Mouse (Mus musculus) left cerebral cortex, postnatal 36 days (tissue): ENCODE results near the gene Scube1. TPM values are rescaled to one million over a fixed set of nuclear protein-coding genes. Genes with fewer than 3 reads are reported as not detected.

Source experiments
- DNase-seq, 2 experiments: peaks; one replicate each; pipeline ENCODE4 v3.0.0; 2021 to 2022; ENCODE audit warnings: low spot score in 2 of 2, mixed read lengths in 1 of 2
- intact Hi-C: fragments of 180-260 bp; cut with DNase I; formaldehyde crosslinking; loops from one replicate; pipeline ENCODE4 v1.15.1; 2025
- total RNA-seq, 2 experiments: library from RNA; stranded (reverse); gene quantifications; 2 replicates each; pipeline ENCODE4 v1.2.3; 2021

Gene Scube1
- 10 to 100 TPM; 68.5 to 71.1 TPM for total RNA-seq

DNA sequence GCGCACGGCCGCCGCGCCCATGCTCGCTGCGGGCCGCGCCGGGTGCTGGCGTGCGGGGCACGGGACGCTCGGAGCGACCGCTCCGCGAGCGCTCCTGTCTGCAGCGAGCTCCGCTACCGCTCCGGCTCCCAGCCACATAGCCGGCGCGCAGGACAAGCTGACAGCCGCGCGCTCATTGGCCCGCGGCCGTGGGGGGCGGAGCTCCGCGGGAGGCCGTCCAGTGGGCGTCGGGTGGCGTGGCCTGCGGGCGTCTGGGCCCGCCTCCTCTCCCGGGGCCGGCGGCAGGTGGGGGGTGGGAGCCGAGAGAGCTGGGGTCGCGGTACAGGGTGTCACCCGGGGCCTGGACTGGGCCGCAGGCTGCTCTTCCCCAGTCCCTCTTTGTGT is at the start of gene Scube1:
Gene Scube1, minus strand, starts transcription at position 136 of the 384 bp plus-strand sequence.
- intact Hi-C loops, result loop anchor here (2.0 kb wide), 1 partner anchor 60 kb away; no protein-coding TSS in a partner anchor
- peak; percentile 89 to 92 for DNase-seq

DNA sequence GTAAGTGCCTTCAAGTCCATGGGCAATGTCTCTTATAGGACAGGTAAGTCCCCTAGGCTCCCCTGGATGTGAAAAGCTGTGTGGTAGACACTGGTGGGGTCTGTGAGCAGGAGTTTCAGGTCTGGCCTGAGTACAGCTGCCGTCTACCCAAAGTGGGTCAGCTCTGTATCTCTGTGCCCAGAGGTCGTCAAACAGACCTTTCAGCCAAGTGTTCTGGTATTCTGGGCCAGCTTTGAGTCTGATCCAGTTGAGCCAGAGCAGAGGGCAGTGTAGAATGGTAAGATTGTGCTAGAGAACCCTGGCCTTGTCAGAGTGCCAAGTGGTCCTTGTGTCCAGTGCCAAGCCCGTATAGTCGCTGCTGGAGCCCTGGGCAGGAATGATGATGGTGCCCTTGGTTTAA is 48.1 kb upstream of the Scube1 start:
- DNase-seq, result no peak
- intact Hi-C loops, result no loop called here

DNA sequence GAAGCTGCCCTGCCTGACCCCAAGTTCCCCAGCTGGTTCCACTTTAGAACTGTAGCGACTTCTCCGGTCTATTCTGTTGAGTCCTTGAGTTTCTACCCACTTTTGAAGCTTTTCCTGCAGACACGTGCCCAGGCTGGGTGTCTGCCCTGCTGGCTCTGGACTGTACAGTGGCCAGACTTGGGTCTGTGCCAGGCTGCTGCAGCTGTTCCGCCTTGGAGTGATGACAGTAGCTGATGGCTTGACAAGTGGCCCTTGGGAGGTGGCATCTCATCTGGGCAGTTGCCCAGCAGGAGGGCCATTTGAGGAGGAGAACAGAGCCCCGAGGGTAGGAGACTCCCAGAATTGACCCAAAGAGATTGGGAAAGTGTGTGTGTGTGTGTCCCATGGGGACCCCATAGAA is 47.6 kb upstream of the Scube1 start:
- DNase-seq, result no peak
- intact Hi-C loops, result no loop called here

DNA sequence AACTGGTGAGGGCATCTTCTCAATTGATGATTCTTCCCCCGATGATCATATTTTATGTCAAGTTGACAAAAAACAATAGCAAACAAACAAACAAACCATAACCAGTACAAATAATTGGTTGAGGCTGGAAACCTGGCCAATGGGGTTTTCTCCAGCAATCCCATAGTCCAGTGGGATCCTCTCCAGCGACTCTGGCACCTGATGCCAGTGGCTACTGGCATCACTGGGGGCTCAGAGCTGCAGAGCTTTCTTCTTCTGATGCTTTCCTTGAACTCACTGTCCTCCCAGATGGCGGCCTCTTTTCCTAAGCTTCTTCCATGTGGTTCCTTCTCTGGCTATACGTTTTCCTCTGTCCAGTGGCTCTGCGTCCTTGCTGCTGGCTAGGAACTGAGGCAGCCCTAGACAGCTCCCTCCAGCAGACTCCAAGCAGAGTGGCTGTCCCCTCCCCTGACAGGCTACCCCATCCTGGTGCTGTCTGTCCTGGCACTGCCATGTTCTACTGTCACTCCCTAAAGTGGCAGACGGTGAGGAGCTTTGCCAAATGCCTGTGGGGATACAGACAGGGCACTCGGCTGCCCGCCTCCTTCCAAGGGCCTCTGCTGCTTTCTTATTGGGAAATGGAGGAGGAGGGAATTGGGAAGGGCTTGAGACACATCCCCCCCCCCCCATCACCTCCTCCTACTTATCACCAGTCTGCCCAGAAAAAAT is 46.7 kb upstream of the Scube1 start:
- no peak for DNase-seq
- intact Hi-C loops, result no loop called here

DNA sequence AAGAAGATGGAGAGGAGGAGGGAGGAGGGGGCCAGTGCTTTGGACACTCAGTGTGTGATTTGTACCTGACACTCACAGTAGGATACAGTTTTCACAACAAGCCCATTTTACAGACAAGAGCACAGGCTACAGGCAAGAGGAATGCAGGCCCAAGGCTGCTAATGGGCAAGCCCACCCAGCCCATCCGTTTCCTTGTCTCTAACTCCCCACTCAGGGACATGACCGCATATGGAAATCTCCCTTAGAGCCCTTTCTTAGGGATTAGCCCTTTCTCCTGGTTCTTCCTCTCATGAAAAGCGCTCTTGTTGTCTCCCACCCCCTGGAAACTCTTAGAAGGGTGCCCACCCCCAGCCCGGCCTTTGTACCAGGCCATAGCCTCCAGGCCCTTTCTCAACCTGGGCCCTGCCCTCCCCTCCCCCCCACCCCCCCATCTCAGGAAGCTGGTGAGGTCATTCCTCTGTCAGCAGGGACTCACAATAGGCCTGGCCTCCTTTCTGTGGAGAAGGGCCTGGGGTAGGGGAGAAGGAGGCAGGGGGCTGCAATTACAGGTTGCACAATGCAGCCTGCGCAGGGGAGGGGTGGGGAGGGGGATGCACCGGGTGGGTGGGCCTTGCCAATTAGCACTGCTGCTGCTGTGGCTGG is 40.7 kb upstream of the Scube1 start:
- DNase-seq, result no peak
- intact Hi-C loops, result no loop called here

DNA sequence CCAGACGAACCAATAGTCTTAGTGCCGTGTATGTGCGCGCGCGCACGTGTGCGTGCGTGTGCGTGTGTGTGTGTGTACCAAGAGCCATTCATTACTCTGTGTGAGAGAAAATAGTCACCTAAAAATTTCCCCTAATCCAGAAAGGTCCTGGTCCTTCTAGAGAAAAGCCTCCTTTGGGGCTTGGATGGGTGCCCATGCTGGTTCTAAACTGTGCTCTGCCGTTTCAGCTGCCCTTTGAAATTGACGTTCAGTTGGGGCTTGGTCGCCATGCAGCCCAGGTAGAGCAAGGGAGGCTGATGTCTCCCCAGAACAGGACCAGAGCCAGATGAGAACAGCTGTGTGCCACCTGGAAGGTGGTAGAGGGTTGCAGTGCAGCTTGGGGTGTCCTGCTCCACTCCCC is 36.7 kb upstream of the Scube1 start:
- intact Hi-C loops, result loop anchor here (2.0 to 5.0 kb wide), 2 partner anchors 293 to 311 kb away; no protein-coding TSS in a partner anchor
- no peak for DNase-seq

DNA sequence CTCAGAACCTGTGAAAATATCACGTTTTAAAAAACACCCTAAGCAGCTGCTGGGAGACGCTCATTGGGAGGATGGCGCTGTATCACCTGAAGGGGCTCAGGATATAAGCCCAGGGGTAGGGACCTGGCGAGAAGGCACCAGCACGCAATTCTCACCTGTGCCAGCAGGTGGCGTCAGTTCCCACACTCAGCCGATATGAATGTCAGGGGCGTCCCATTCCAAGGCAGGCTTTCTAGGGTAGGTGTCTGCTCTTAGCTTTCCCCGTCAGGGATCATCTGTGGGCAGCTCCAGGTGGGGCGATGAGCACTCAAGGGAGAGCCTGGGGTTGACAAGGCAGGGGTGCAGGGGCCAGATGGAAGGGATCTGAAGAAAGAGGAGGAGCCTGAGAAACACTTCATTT is 35.9 kb upstream of the Scube1 start:
- peak in 1 of 2 experiments; percentile 62 for DNase-seq
- intact Hi-C loops, result loop anchor here (2.0 to 5.0 kb wide), 2 partner anchors 294 to 312 kb away; no protein-coding TSS in a partner anchor

DNA sequence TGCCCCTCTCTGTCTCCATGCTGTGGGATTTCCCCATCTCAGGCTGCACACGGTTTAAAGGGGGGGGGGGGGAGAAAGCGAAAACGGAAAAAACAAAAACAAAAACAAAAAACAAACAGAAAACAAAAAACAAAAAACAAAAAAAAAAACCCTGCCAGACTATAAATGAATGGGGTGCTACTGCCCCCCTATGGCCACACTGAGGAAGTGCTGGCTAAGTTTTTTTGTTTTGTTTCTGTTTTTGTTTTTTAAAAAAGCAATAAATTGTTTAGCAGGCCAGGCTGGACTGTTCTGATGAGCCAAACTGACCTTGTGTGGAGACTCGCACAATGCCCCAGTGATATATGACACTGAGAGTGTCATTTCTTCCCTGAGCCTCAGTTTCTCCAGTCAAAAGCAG is 34.1 kb upstream of the Scube1 start:
- no peak for DNase-seq
- intact Hi-C loops, result loop anchor here (1.0 to 2.0 kb wide), 2 partner anchors 95 to 124 kb away; no protein-coding TSS in a partner anchor

DNA sequence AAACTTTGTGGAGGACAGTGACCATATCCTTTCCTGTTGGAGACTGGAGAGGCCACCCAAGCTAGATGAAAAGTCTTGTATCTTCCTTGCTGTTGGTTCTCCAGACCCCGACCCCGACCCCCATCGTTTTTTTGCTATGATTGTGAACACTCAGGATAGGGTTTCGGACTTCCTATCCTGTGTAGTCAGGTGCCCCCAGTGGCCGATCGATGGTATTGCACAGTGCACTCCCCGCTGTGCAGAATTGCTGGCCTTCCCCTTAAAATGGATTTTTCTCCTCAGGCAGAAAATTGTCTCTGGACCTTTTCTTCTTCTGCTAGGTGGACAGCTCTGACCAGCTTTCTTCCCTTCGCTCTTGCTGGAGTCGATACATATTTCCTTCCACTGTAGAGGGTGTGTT is 31.9 kb upstream of the Scube1 start:
- intact Hi-C loops, result no loop called here
- DNase-seq, result no peak

DNA sequence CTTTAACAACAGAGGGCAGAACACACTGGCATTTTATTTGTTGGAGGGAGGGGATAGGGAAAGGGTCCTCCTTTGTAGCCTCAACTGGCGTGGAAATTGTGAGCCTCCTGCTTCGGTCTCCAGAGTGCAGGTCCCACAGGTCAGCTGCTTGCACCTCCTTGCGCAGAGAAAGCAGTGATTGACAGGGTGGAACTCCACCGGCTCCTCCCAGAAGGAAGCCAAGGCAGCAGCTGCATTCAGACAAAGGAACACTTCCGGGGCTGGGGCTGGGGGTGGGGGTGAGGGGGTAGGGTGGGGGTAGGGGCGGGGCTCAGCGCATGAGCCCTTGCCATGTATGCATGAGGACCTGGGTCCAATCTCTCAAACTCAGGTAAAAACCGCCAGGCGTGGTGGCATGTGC is 24.6 kb upstream of the Scube1 start:
- intact Hi-C loops, result no loop called here
- DNase-seq, result no peak

DNA sequence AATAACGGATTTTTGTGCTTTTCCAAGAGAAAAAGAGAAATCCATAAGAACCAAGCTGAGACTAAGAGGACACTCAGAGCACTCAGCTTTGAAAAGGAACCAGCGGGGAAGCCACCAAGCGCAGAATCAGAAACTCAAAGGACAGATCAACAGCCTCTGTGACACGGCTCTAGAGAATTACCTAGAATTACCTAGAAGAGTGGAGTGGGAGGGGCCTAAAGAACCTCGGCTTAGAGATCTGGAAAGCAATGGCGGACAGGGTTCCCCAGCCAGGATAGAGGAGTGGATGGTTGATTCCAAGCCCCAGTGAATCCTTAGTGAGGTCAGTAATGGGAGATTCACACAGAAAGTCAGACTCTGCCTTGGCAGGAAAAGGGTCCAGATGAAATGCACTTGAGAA is 24.2 kb upstream of the Scube1 start:
- intact Hi-C loops, result no loop called here

DNA sequence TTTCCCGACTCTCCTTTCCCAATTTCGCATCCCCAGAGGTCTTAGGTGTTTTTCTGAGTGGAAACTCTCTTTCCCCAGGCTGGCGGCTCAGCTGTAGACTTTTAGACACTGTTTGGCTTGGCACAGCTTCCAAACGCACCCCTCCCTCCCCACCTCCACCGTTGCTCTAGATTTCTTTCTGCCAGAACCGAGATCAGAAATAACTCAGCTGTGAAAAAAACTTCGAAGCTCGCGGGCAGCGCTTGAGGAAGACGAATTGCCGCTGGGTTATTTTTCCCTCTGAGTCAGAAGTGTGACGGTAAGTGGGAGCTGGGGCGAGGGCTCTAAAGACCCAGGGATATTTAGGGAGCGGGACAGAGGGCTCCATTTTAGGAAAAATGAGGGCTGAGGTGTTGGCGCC is 21.5 kb upstream of the Scube1 start:
- intact Hi-C loops, result no loop called here
- peak; percentile 83 to 85 for DNase-seq

More for the DNA sequence above, 24.2 kb upstream of the Scube1 start:
- DNase-seq, result no peak

DNA sequence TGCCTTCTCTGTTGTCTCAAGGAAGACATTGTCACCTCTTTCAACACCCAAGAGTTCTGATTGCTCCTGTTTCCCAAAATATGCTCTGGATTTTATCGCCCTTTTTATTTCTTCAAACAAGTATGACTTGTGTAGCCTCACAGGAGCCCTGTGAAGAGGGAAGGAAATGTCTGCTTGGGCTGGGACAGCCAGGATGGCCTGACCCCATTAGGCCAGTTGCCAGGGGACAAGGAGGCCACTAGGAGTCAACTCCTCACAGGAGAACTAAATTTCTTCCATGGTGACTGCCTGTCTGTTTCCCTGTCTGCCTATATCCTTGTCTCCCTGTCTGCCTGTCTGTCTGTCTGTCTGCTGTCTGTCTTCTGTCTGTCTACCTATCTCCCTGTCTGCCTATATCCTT is 17.2 kb upstream of the Scube1 start:
- DNase-seq, result no peak
- intact Hi-C loops, result no loop called here

DNA sequence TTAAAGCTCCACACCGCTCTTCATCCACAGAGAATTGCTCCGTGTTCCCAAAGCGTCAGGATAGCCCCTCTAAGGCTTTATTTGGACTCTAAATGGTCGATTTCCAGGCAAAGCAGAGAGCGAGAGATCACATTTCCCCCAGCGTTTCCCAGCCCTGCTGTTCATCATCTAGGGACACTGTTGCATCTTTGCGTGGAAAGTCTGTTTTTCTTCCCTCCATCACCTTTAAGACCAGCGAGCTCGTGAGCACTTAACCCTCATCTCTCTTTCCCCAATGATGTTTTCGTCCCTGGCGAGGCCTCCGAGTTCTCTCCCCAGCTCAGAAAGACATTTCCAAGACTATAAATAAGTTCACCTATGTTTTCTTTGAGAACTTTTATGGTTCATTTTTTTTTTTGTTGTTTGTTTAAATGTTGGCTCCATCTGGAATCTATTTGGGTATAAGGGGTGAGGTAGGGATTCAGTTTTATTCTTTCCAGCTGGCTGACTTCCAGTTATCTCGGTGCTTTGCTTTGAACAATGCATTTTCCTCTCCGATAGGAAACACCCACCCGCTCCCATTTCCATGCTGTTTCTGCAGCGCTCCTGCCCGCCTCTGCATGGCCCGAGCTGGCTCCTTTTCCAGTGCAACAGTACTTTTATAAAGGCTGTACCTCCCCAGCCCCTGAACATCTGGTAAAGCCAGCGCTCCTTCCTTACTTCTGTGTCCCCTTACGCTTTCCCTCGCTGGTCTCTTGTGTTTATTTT is 16.0 kb upstream of the Scube1 start:
- DNase-seq, result peak; percentile 30 to 35
- intact Hi-C loops, result no loop called here

DNA sequence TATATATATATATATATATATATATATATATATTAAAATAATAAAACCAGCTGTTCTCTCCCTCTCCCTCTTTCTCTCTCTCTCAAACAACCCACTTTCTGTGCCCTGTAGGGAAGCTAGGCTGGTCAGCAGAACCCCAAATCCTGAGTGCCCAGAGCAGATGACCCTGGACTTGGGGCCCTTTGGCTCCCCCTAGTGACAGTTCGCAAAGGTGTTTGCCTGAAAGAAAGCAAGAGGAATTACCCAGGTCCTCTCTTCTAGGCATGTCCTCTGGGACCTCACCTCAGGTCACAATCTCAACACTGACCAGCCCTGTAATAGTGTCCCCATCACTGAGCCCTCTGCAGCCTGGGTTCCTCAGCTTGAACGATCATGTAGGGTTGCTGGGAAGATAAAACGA is 2.8 kb upstream of the Scube1 start:
- intact Hi-C loops, result no loop called here
- peak; percentile 19 to 22 for DNase-seq

DNA sequence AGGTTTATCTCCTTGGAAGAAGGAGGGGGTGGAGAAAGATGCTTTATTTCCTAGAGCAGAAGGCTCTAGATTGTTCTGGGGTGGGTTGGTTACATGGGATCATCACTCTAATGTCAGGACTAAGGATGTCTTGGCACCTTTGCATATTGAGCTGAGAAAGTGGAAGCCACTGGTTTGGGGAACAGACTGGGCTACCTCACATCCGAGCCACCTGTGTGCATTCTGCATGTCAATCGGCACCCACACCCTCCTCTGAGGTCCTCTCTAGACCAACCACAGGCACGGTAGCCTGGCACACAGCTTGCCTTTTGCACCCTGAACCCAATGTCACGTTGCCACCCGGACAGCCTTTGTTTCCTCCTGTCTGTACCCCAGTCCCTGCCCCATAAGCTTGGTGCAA is 1.9 kb upstream of the Scube1 start:
- intact Hi-C loops, result no loop called here
- DNase-seq, result no peak

DNA sequence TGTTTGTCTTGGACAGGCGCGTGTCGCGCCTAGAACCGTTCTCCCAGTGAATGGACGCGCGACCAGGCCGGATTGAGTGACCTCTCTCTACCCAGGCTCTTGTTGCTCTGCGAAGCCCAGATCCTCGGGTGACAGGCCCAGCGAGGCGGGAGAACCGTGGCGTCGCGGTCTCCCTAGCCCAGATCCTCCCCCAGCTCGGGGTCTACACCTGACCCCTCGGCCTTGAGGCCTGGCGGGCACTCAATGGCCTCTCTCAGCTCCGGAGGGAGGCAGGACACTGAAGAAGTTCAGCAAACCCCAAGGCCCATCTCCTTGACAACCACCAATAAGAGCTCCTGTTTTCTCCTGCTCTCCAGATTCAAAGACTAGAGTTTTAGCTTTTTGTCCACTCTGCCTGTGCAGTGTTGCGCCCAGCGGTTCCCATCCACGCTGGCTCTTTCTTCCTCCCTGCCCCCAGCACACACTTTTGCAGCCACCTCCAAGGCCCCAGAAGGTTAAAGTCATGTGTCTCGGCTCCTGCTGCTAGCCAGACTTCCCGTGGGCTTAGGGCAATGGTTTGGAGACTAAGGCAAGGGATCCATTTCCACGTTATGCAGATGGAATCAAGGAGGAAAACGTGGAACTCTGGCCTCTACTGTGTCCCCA is 857 bp upstream of the Scube1 start:
- DNase-seq, result no peak
- intact Hi-C loops, result loop anchor here (2.0 kb wide), 1 partner anchor 61 kb away; no protein-coding TSS in a partner anchor

DNA sequence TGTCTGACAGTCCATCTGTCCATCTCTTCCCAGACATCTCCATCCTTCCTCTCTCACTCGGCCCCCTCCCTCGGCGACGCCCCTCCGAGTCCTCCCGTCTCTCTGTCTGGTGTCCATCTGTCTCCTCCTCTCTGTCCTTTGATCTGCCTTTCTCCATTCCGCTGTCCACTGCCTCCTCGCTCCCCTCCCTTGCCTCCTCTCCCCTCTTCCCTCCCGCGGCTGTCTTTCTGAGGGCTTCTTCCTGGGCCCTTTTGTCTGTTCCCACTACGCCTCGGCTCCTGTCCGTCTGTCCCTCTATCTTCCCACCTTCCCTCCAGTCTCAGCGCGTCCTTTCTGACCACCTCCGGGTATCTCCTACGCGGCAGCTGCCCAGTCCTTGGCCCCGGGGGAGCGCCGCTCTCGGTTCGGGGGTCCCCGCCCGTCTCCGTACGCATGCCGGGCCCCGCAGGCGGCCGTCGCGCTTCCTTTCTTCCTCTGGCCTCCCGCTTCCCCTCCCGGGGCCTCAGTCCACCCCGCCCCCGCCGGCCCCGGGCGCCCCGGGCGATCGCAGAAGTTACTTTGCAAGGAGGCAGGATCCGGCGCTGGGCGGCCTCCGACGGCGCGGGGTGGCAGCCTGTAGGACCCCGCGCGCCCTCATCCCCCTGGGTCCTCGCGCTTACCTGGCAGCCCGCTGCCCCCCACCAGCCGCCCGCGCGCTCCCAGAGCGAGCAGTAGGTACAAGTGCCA is 498 bp downstream of the Scube1 start:
- intact Hi-C loops, result loop anchor here (2.0 kb wide), 1 partner anchor 60 kb away; no protein-coding TSS in a partner anchor
- peak; percentile 18 to 43 for DNase-seq

DNA sequence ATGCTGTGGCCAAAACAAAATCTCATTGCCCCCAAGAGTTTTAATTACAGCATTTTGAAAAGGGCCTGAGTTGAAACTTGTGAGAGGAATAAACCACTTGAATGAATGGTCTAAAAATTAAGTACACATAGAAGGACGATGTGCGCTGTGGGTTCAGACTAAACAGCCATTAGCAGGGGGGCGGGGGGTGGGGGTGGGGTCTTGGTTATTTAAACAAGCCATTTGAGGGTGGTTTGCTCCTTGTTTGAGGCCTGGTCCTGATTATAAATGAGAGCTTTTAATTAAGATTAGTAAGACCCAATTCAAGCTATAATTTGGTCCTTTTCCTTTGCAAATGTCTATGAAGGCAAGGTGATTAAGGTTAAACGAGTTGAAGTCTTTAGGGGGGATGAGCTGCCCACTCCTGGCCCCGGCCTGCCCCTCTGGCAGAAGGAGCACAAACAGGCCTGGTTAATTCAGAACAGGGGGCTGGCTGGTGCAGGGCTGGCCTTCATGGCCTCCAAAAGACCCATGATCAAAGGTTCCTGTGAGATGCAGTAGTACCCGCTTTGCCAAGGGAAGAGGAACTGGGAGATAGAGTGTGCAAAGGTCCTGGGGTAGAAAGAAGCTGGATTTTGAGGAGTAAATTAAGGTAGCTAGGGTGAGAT is 9.1 kb downstream of the Scube1 start:
- no peak for DNase-seq
- intact Hi-C loops, result no loop called here
